Mouse (Mus musculus) CD4-positive, CD25-positive, alpha-beta regulatory T cell, adult 4 months (primary cell): Measurements from ENCODE around the gene Sez6l. TPM values are rescaled to one million over a fixed set of nuclear protein-coding genes. Genes with fewer than 3 reads are reported as not detected.

Source experiments
- ATAC-seq: one replicate; pipeline ENCODE4 v1.8.0; 2017
- polyA plus RNA-seq, 2 experiments: library from polyadenylated mRNA; unstranded; fragments of 100-300 nt; shearing (Covaris generic); gene quantifications; one replicate each; pipeline ENCODE4 v1.2.1; 2017

The Sez6l gene
- polyA plus RNA-seq, 2 experiments from 2014 or later = not detected

GRCm38 (mm10) chr5:112496753-112497369, 80.1 kb downstream of the Sez6l start:
- no peak for ATAC-seq

GRCm38 (mm10) chr5:112493492-112493891, 83.5 kb downstream of the Sez6l start:
- no peak for ATAC-seq

GRCm38 (mm10) chr5:112491489-112491888, 85.5 kb downstream of the Sez6l start:
- no peak for ATAC-seq

GRCm38 (mm10) chr5:112488101-112488776, 88.7 kb downstream of the Sez6l start:
- peak; percentile 63 for ATAC-seq

- no peak for ATAC-seq
Measured at GRCm38 (mm10) chr5:112487504-112487903, 89.5 kb downstream of the Sez6l start.

- ATAC-seq = no peak
Measured at GRCm38 (mm10) chr5:112486415-112486814, 90.6 kb downstream of the Sez6l start.

- ATAC-seq = no peak
Measured at GRCm38 (mm10) chr5:112484924-112485715, 91.9 kb downstream of the Sez6l start.

GRCm38 (mm10) chr5:112483030-112483429, 94.0 kb downstream of the Sez6l start:
- ATAC-seq = peak; percentile 62

GRCm38 (mm10) chr5:112482551-112482950, 94.4 kb downstream of the Sez6l start:
- ATAC-seq = no peak

- no peak for ATAC-seq
Measured at GRCm38 (mm10) chr5:112481946-112482410, 95.0 kb downstream of the Sez6l start.

GRCm38 (mm10) chr5:112473453-112473852, 103.5 kb downstream of the Sez6l start:
- ATAC-seq = no peak

GRCm38 (mm10) chr5:112470144-112470543, 106.8 kb downstream of the Sez6l start:
- no peak for ATAC-seq

- no peak for ATAC-seq
Measured at GRCm38 (mm10) chr5:112468986-112469581, 107.9 kb downstream of the Sez6l start.

GRCm38 (mm10) chr5:112466331-112466730, 110.7 kb downstream of the Sez6l start:
- ATAC-seq = no peak

GRCm38 (mm10) chr5:112459903-112460302, 117.1 kb downstream of the Sez6l start:
- ATAC-seq = no peak

- ATAC-seq = no peak
Measured at GRCm38 (mm10) chr5:112454966-112455555, 121.9 kb downstream of the Sez6l start.

GRCm38 (mm10) chr5:112453088-112453487, 123.9 kb downstream of the Sez6l start:
- ATAC-seq = no peak

- ATAC-seq = no peak
Measured at GRCm38 (mm10) chr5:112448747-112449440, 128.1 kb downstream of the Sez6l start, which contains the start of gene Gm6588. Gm6588 (plus strand) TSS chr5:112449426.

- no peak for ATAC-seq
Measured at GRCm38 (mm10) chr5:112438535-112438934, 138.4 kb downstream of the Sez6l start.

- peak; percentile 67 for ATAC-seq
Measured at GRCm38 (mm10) chr5:112433004-112433403, 144.0 kb downstream of the Sez6l start.

- no peak for ATAC-seq
Measured at GRCm38 (mm10) chr5:112432033-112432432, 145.0 kb downstream of the Sez6l start.
